Mouse (Mus musculus): ENCODE results near the gene Ina. TPM values are rescaled to one million over a fixed set of nuclear protein-coding genes. Genes with fewer than 3 reads are reported as not detected.

Gene Ina
- polyA plus RNA-seq, 1 experiment from 2014 or later, result 4.7 TPM

GRCm38 (mm10) chr19:47015396-47015795 is 898 bp downstream of the Ina start:
- Histone ChIP-seq H3K27ac (ENCODE audit: low read depth, low read length) (no peak overlapping the region), H3K4me3 (ENCODE audit: low read depth, low read length) (peak overlapping the region; percentile 43), H3K9me3 (ENCODE audit: control insufficient read depth) (no peaks in the 10 kb centered on the region), H3K4me1 (replicated peaks; ENCODE audit: control insufficient read depth, insufficient read depth, low read length) (no peaks in the 10 kb centered on the region; the same call in 1 of the 2 replicates), H3K9ac (ENCODE audit: low read depth, low read length) (no peak overlapping the region), H3K4me2 (replicated peaks; ENCODE audit: low read depth) (peak overlapping the region; percentile 64), H3K36me3 (ENCODE audit: control insufficient read depth, insufficient read depth) (no peaks in the 10 kb centered on the region), H3K27me3 (replicated peaks; ENCODE audit: control insufficient read depth, insufficient read depth, low read length) (peaks cover 53% of the 10 kb centered on the region)
- no peak for TF ChIP-seq CTCF (IDR thresholded peaks at IDR 0.05; ENCODE audit: low read depth)
- ATAC-seq, result no peak
- 1% methylated on average over 37 of the region's 37 CpGs for WGBS

GRCm38 (mm10) chr19:47015965-47016364 is 1.5 kb downstream of the Ina start:
- H3K4me3 ChIP-seq (ENCODE audit: low read depth, low read length), result peak overlapping the region; percentile 43; the same call in 1 of the 2 replicates
- peaks cover 53% of the 10 kb centered on the region for H3K27me3 ChIP-seq (replicated peaks; ENCODE audit: control insufficient read depth, insufficient read depth, low read length)
- no peak for TF ChIP-seq CTCF (IDR thresholded peaks at IDR 0.05; ENCODE audit: low read depth)
- H3K36me3 ChIP-seq (ENCODE audit: control insufficient read depth, insufficient read depth), result no peaks in the 10 kb centered on the region
- no peak overlapping the region for H3K4me2 ChIP-seq (replicated peaks; ENCODE audit: low read depth)
- no peaks in the 10 kb centered on the region for H3K9me3 ChIP-seq (ENCODE audit: control insufficient read depth)
- no peak for ATAC-seq
- H3K9ac ChIP-seq (ENCODE audit: low read depth, low read length), result no peak overlapping the region
- no peaks in the 10 kb centered on the region; the same call in 1 of the 2 replicates for H3K4me1 ChIP-seq (replicated peaks; ENCODE audit: control insufficient read depth, insufficient read depth, low read length)
- WGBS, result 6% methylated on average over 9 of the region's 9 CpGs
- no peak overlapping the region for H3K27ac ChIP-seq (ENCODE audit: low read depth, low read length)

GRCm38 (mm10) chr19:47016487-47016886 is 2.0 kb downstream of the Ina start:
- Histone ChIP-seq H3K4me2 (replicated peaks; ENCODE audit: low read depth) (no peak overlapping the region), H3K27me3 (replicated peaks; ENCODE audit: control insufficient read depth, insufficient read depth, low read length) (peaks cover 53% of the 10 kb centered on the region), H3K4me1 (replicated peaks; ENCODE audit: control insufficient read depth, insufficient read depth, low read length) (no peaks in the 10 kb centered on the region; the same call in 1 of the 2 replicates), H3K9ac (ENCODE audit: low read depth, low read length) (no peak overlapping the region), H3K36me3 (ENCODE audit: control insufficient read depth, insufficient read depth) (no peaks in the 10 kb centered on the region), H3K27ac (ENCODE audit: low read depth, low read length) (no peak overlapping the region), H3K9me3 (ENCODE audit: control insufficient read depth) (no peaks in the 10 kb centered on the region), H3K4me3 (ENCODE audit: low read depth, low read length) (no peak overlapping the region)
- TF ChIP-seq CTCF (IDR thresholded peaks at IDR 0.05; ENCODE audit: low read depth), result no peak
- WGBS, result under 1% methylated on average over 15 of the region's 15 CpGs
- no peak for ATAC-seq

GRCm38 (mm10) chr19:47017831-47018230 is 3.3 kb downstream of the Ina start:
- H3K36me3 ChIP-seq (ENCODE audit: control insufficient read depth, insufficient read depth), result no peaks in the 10 kb centered on the region
- no peaks in the 10 kb centered on the region; the same call in 1 of the 2 replicates for H3K4me1 ChIP-seq (replicated peaks; ENCODE audit: control insufficient read depth, insufficient read depth, low read length)
- H3K27ac ChIP-seq (ENCODE audit: low read depth, low read length), result no peak overlapping the region
- no peaks in the 10 kb centered on the region for H3K9me3 ChIP-seq (ENCODE audit: control insufficient read depth)
- H3K4me3 ChIP-seq (ENCODE audit: low read depth, low read length), result no peak overlapping the region
- H3K27me3 ChIP-seq (replicated peaks; ENCODE audit: control insufficient read depth, insufficient read depth, low read length), result peaks cover 45% of the 10 kb centered on the region
- WGBS, result 8% methylated on average over 3 of the region's 3 CpGs
- H3K4me2 ChIP-seq (replicated peaks; ENCODE audit: low read depth), result no peak overlapping the region
- no peak overlapping the region for H3K9ac ChIP-seq (ENCODE audit: low read depth, low read length)
- no peak for ATAC-seq
- TF ChIP-seq CTCF (IDR thresholded peaks at IDR 0.05; ENCODE audit: low read depth), result no peak

- H3K27ac ChIP-seq (ENCODE audit: low read depth, low read length), result no peak overlapping the region
- no peak overlapping the region for H3K4me3 ChIP-seq (ENCODE audit: low read depth, low read length)
- no peak overlapping the region for H3K9ac ChIP-seq (ENCODE audit: low read depth, low read length)
- no peak overlapping the region for H3K4me2 ChIP-seq (replicated peaks; ENCODE audit: low read depth)
- ATAC-seq, result no peak
- WGBS, result 48% methylated on average over 2 of the region's 2 CpGs
- no peak for TF ChIP-seq CTCF (IDR thresholded peaks at IDR 0.05; ENCODE audit: low read depth)
- no peaks in the 10 kb centered on the region for H3K36me3 ChIP-seq (ENCODE audit: control insufficient read depth, insufficient read depth)
- peaks cover 40% of the 10 kb centered on the region for H3K27me3 ChIP-seq (replicated peaks; ENCODE audit: control insufficient read depth, insufficient read depth, low read length)
- no peaks in the 10 kb centered on the region for H3K9me3 ChIP-seq (ENCODE audit: control insufficient read depth)
- no peaks in the 10 kb centered on the region; the same call in 1 of the 2 replicates for H3K4me1 ChIP-seq (replicated peaks; ENCODE audit: control insufficient read depth, insufficient read depth, low read length)
Measured at GRCm38 (mm10) chr19:47018330-47018729, 3.8 kb downstream of the Ina start.

- Histone ChIP-seq H3K9me3 (ENCODE audit: control insufficient read depth) (no peaks in the 10 kb centered on the region), H3K36me3 (ENCODE audit: control insufficient read depth, insufficient read depth) (no peaks in the 10 kb centered on the region), H3K27me3 (replicated peaks; ENCODE audit: control insufficient read depth, insufficient read depth, low read length) (peaks cover 30% of the 10 kb centered on the region), H3K9ac (ENCODE audit: low read depth, low read length) (no peak overlapping the region), H3K4me3 (ENCODE audit: low read depth, low read length) (no peak overlapping the region), H3K27ac (ENCODE audit: low read depth, low read length) (no peak overlapping the region), H3K4me1 (replicated peaks; ENCODE audit: control insufficient read depth, insufficient read depth, low read length) (no peaks in the 10 kb centered on the region; the same call in 1 of the 2 replicates), H3K4me2 (replicated peaks; ENCODE audit: low read depth) (no peak overlapping the region)
- no peak for TF ChIP-seq CTCF (IDR thresholded peaks at IDR 0.05; ENCODE audit: low read depth)
- 31% methylated on average over 6 of the region's 6 CpGs for WGBS
- no peak for ATAC-seq
Measured at GRCm38 (mm10) chr19:47019326-47019725, 4.8 kb downstream of the Ina start.

- no peak overlapping the region for H3K9ac ChIP-seq (ENCODE audit: low read depth, low read length)
Measured at GRCm38 (mm10) chr19:47022709-47023108, 8.2 kb downstream of the Ina start.

More at GRCm38 (mm10) chr19:47022709-47023108, 8.2 kb downstream of the Ina start:
- Histone ChIP-seq H3K9me3 (ENCODE audit: control insufficient read depth) (no peaks in the 10 kb centered on the region), H3K27ac (ENCODE audit: low read depth, low read length) (no peak overlapping the region), H3K4me1 (replicated peaks; ENCODE audit: control insufficient read depth, insufficient read depth, low read length) (no peaks in the 10 kb centered on the region), H3K4me2 (replicated peaks; ENCODE audit: low read depth) (no peak overlapping the region), H3K36me3 (ENCODE audit: control insufficient read depth, insufficient read depth) (no peaks in the 10 kb centered on the region), H3K27me3 (replicated peaks; ENCODE audit: control insufficient read depth, insufficient read depth, low read length) (peaks cover 2% of the 10 kb centered on the region; the same call in 1 of the 2 replicates), H3K4me3 (ENCODE audit: low read depth, low read length) (no peak overlapping the region)
- no peak for ATAC-seq
- WGBS, result 83% methylated on average over 4 of the region's 4 CpGs
- TF ChIP-seq CTCF (IDR thresholded peaks at IDR 0.05; ENCODE audit: low read depth), result no peak

Data from intestine, postnatal 0 days (tissue).